Mouse (Mus musculus): ENCODE results near the gene Eps15. TPM values are rescaled to one million over a fixed set of nuclear protein-coding genes. Genes with fewer than 3 reads are reported as not detected.

Gene Eps15
- polyA plus RNA-seq, 1 experiment: 39.4 TPM

DNA sequence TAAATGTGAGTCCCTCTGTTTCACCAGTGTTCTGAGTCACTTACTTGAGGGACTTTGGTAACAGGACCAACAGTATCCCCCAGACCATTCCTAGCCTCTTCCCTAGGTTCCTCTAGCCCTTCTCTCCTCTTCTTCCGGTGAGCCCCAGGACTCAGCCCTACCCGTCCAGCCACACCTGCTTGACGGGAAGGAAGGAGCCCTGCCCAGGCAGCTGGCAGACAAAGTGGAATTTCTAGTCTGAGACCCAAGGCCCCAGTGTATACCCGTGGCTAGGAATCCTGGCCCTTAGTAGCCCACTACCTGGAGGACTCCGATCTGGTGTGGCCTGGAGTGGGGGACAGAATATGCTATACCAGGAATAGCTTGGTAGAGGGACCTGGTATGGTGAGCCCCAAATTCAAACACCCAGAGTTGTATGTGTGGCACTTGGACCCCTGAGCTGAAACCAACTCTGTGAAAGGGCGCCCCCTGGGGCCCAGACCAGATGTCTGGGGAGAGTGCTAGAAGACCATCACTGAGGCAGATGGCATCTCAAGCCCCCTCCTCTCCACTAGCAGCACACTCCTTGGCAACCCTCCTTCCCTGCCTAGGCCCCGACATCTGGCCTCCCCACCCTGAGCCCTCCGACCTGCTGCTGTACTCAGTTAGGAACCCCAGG lies 140.2 kb downstream of the Eps15 start:
- Histone ChIP-seq H3K36me3 (ENCODE audit: control insufficient read depth, insufficient read depth, low read length) (no peaks in the 10 kb centered on the region), H3K4me3 (ENCODE audit: control insufficient read depth, low read depth, low read length) (peak overlapping the region; percentile 11), H3K27ac (ENCODE audit: control insufficient read depth, insufficient read depth, low read depth, low read length) (no peak overlapping the region), H3K4me1 (ENCODE audit: control insufficient read depth, insufficient read depth, low read length) (no peaks in the 10 kb centered on the region), H3K27me3 (ENCODE audit: control insufficient read depth, insufficient read depth, low read length) (no peaks in the 10 kb centered on the region)
- TF ChIP-seq POLR2A (IDR thresholded peaks at IDR 0.05; ENCODE audit: control insufficient read depth, low read depth, low read length): no peak
- TF ChIP-seq CTCF (IDR thresholded peaks at IDR 0.05; ENCODE audit: control insufficient read depth, insufficient read depth, insufficient replicate concordance, low read depth, low read length): no peak

- Histone ChIP-seq H3K27me3 (ENCODE audit: control insufficient read depth, insufficient read depth, low read length) (no peaks in the 10 kb centered on the region), H3K36me3 (ENCODE audit: control insufficient read depth, insufficient read depth, low read length) (no peaks in the 10 kb centered on the region), H3K4me3 (ENCODE audit: control insufficient read depth, low read depth, low read length) (no peak overlapping the region), H3K27ac (ENCODE audit: control insufficient read depth, insufficient read depth, low read depth, low read length) (no peak overlapping the region), H3K4me1 (ENCODE audit: control insufficient read depth, insufficient read depth, low read length) (no peaks in the 10 kb centered on the region)
- TF ChIP-seq CTCF (IDR thresholded peaks at IDR 0.05; ENCODE audit: control insufficient read depth, insufficient read depth, insufficient replicate concordance, low read depth, low read length): no peak
- no peak for TF ChIP-seq POLR2A (IDR thresholded peaks at IDR 0.05; ENCODE audit: control insufficient read depth, low read depth, low read length)
Measured at GRCm38 (mm10) chr4:109421608-109422007, 141.5 kb downstream of the Eps15 start.

GRCm38 (mm10) chr4:109422436-109422835 lies 142.4 kb downstream of the Eps15 start:
- TF ChIP-seq CTCF (IDR thresholded peaks at IDR 0.05; ENCODE audit: control insufficient read depth, insufficient read depth, insufficient replicate concordance, low read depth, low read length) (no peak), POLR2A (IDR thresholded peaks at IDR 0.05; ENCODE audit: control insufficient read depth, low read depth, low read length) (no peak)
- no peak overlapping the region for H3K4me3 ChIP-seq (ENCODE audit: control insufficient read depth, low read depth, low read length)
- no peaks in the 10 kb centered on the region for H3K36me3 ChIP-seq (ENCODE audit: control insufficient read depth, insufficient read depth, low read length)
- no peak overlapping the region for H3K27ac ChIP-seq (ENCODE audit: control insufficient read depth, insufficient read depth, low read depth, low read length)
- no peaks in the 10 kb centered on the region for H3K4me1 ChIP-seq (ENCODE audit: control insufficient read depth, insufficient read depth, low read length)
- no peaks in the 10 kb centered on the region for H3K27me3 ChIP-seq (ENCODE audit: control insufficient read depth, insufficient read depth, low read length)

GRCm38 (mm10) chr4:109423438-109423837 lies 143.4 kb downstream of the Eps15 start:
- Histone ChIP-seq H3K27ac (ENCODE audit: control insufficient read depth, insufficient read depth, low read depth, low read length) (no peak overlapping the region), H3K4me3 (ENCODE audit: control insufficient read depth, low read depth, low read length) (no peak overlapping the region)
- TF ChIP-seq POLR2A (IDR thresholded peaks at IDR 0.05; ENCODE audit: control insufficient read depth, low read depth, low read length): no peak
- no peak for TF ChIP-seq CTCF (IDR thresholded peaks at IDR 0.05; ENCODE audit: control insufficient read depth, insufficient read depth, insufficient replicate concordance, low read depth, low read length)

GRCm38 (mm10) chr4:109427058-109427457 lies 147.0 kb downstream of the Eps15 start:
- TF ChIP-seq POLR2A (IDR thresholded peaks at IDR 0.05; ENCODE audit: control insufficient read depth, low read depth, low read length) (no peak), CTCF (IDR thresholded peaks at IDR 0.05; ENCODE audit: control insufficient read depth, insufficient read depth, insufficient replicate concordance, low read depth, low read length) (no peak)
- H3K4me3 ChIP-seq (ENCODE audit: control insufficient read depth, low read depth, low read length): no peak overlapping the region
- H3K36me3 ChIP-seq (ENCODE audit: control insufficient read depth, insufficient read depth, low read length): no peaks in the 10 kb centered on the region
- no peaks in the 10 kb centered on the region; the same call in none of the 2 replicates for H3K4me1 ChIP-seq (ENCODE audit: control insufficient read depth, insufficient read depth, low read length)
- no peaks in the 10 kb centered on the region for H3K27me3 ChIP-seq (ENCODE audit: control insufficient read depth, insufficient read depth, low read length)
- H3K27ac ChIP-seq (ENCODE audit: control insufficient read depth, insufficient read depth, low read depth, low read length): no peak overlapping the region

More at GRCm38 (mm10) chr4:109423438-109423837, 143.4 kb downstream of the Eps15 start:
- H3K27me3 ChIP-seq (ENCODE audit: control insufficient read depth, insufficient read depth, low read length): no peaks in the 10 kb centered on the region
- no peaks in the 10 kb centered on the region for H3K36me3 ChIP-seq (ENCODE audit: control insufficient read depth, insufficient read depth, low read length)
- no peaks in the 10 kb centered on the region for H3K4me1 ChIP-seq (ENCODE audit: control insufficient read depth, insufficient read depth, low read length)

DNA sequence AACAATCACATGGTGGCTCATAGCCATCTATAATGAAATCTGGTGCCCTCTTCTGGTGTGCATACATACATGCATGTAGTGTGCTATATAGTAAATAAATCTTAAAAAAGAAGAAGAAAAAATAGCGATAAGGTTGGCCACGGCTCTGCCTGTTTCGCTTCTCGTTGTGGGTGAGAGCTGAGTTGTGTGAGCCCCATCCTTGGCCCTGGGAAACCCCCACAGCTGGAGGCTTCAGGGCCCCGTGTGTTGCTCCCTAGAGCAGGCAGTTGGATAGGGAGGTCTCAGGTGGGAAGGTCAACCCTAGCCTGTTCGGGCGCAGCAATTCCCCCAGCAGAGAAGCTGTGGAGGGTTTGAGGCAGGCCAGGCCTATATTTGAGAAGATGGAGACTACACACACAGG lies 150.2 kb downstream of the Eps15 start:
- H3K4me1 ChIP-seq (ENCODE audit: control insufficient read depth, insufficient read depth, low read length): peaks cover 9% of the 10 kb centered on the region
- H3K4me3 ChIP-seq (ENCODE audit: control insufficient read depth, low read depth, low read length): peak overlapping the region; percentile 32; the same call in 1 of the 2 replicates
- no peak overlapping the region for H3K27ac ChIP-seq (ENCODE audit: control insufficient read depth, insufficient read depth, low read depth, low read length)
- no peaks in the 10 kb centered on the region for H3K36me3 ChIP-seq (ENCODE audit: control insufficient read depth, insufficient read depth, low read length)
- H3K27me3 ChIP-seq (ENCODE audit: control insufficient read depth, insufficient read depth, low read length): no peaks in the 10 kb centered on the region
- TF ChIP-seq CTCF (IDR thresholded peaks at IDR 0.05; ENCODE audit: control insufficient read depth, insufficient read depth, insufficient replicate concordance, low read depth, low read length): no peak
- no peak for TF ChIP-seq POLR2A (IDR thresholded peaks at IDR 0.05; ENCODE audit: control insufficient read depth, low read depth, low read length)

DNA sequence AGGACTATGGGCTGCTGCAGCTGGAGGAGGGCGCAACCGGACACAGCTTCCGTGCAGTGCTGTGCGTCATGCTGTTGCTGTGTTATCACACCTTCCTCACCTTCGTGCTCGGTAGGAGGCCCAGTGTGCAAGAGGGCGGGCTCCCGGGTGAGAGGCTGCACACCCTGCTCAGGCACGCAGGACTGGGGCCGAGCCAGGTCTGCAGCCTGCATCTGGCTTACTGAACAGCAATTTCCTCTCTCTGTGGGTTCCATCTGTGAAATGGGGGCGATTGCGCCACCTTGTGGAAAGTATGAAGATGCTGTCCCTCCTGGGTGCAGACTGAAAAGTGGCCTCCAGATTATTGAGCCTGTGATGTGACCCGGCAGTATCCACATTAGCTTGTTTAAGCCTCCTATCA lies 150.8 kb downstream of the Eps15 start:
- Histone ChIP-seq H3K27ac (ENCODE audit: control insufficient read depth, insufficient read depth, low read depth, low read length) (no peak overlapping the region), H3K4me1 (ENCODE audit: control insufficient read depth, insufficient read depth, low read length) (peaks cover 9% of the 10 kb centered on the region), H3K27me3 (ENCODE audit: control insufficient read depth, insufficient read depth, low read length) (no peaks in the 10 kb centered on the region), H3K4me3 (ENCODE audit: control insufficient read depth, low read depth, low read length) (peak overlapping the region; percentile 32), H3K36me3 (ENCODE audit: control insufficient read depth, insufficient read depth, low read length) (no peaks in the 10 kb centered on the region)
- TF ChIP-seq POLR2A (IDR thresholded peaks at IDR 0.05; ENCODE audit: control insufficient read depth, low read depth, low read length) (no peak), CTCF (IDR thresholded peaks at IDR 0.05; ENCODE audit: control insufficient read depth, insufficient read depth, insufficient replicate concordance, low read depth, low read length) (peak; percentile 55; the same call in 1 of the 2 replicates)

All from testis, adult 2 months (tissue).